Mouse (Mus musculus) urinary bladder, adult 18-20 months (tissue): ENCODE measurements around the gene Zswim9.
"Not testable (repeated sequence)": the region's sequence is repeated elsewhere in the genome, so short reads cannot be mapped to it uniquely, and the experiment has no call there.

Experiments
- DNase-seq, 2 experiments: peaks; one replicate each; pipeline ENCODE4 v3.0.0; 2022; ENCODE audit warnings: low spot score in 2 of 2, mixed read lengths in 2 of 2

Zswim9 gene

GRCm38 (mm10) chr7:13278308-13278891 is at the start of gene Zswim9:
Zswim9 (minus strand) TSS chr7:13278721.
- DNase-seq = peak; percentile 85 to 98

GRCm38 (mm10) chr7:13324316-13324715 is 45.8 kb upstream of the Zswim9 start, which contains the start of gene Pla2g4c:
Pla2g4c (plus strand) TSS chr7:13324655.
- no peak for DNase-seq

GRCm38 (mm10) chr7:13321424-13321823 is 42.9 kb upstream of the Zswim9 start:
- DNase-seq = no peak

- DNase-seq = no peak
Measured at GRCm38 (mm10) chr7:13314095-13314597, 35.6 kb upstream of the Zswim9 start.

GRCm38 (mm10) chr7:13311401-13311800 is 32.9 kb upstream of the Zswim9 start:
- no peak for DNase-seq

- no peak for DNase-seq
Measured at GRCm38 (mm10) chr7:13310493-13311199, 32.1 kb upstream of the Zswim9 start.

- DNase-seq = no peak
Measured at GRCm38 (mm10) chr7:13309407-13309806, 30.9 kb upstream of the Zswim9 start.

- no peak for DNase-seq
Measured at GRCm38 (mm10) chr7:13303372-13303771, 24.9 kb upstream of the Zswim9 start.

- DNase-seq = no peak
Measured at GRCm38 (mm10) chr7:13302780-13303179, 24.3 kb upstream of the Zswim9 start.

- DNase-seq = no peak
Measured at GRCm38 (mm10) chr7:13301643-13302042, 23.1 kb upstream of the Zswim9 start.

GRCm38 (mm10) chr7:13298821-13299220 is 20.3 kb upstream of the Zswim9 start:
- DNase-seq = no peak

GRCm38 (mm10) chr7:13297636-13298035 is 19.1 kb upstream of the Zswim9 start:
- DNase-seq = no peak

- DNase-seq = no peak
Measured at GRCm38 (mm10) chr7:13295256-13295655, 16.7 kb upstream of the Zswim9 start.

GRCm38 (mm10) chr7:13293878-13294855 is 15.6 kb upstream of the Zswim9 start:
- no peak for DNase-seq

- DNase-seq = no peak
Measured at GRCm38 (mm10) chr7:13291370-13291769, 12.8 kb upstream of the Zswim9 start.

GRCm38 (mm10) chr7:13290041-13290675 is 11.6 kb upstream of the Zswim9 start:
- no peak for DNase-seq

GRCm38 (mm10) chr7:13288621-13289020 is 10.1 kb upstream of the Zswim9 start:
- no peak for DNase-seq

GRCm38 (mm10) chr7:13278957-13279356 is 436 bp upstream of the Zswim9 start:
- not testable (repeated sequence) for DNase-seq

- DNase-seq = no peak
Measured at GRCm38 (mm10) chr7:13277833-13278232, 688 bp downstream of the Zswim9 start.

- DNase-seq = no peak
Measured at GRCm38 (mm10) chr7:13277081-13277480, 1.4 kb downstream of the Zswim9 start, which contains the start of gene Lig1. Lig1 (plus strand) TSS chr7:13277283.

GRCm38 (mm10) chr7:13271704-13272103 is 6.8 kb downstream of the Zswim9 start:
- DNase-seq = no peak
